Mouse (Mus musculus): ENCODE data around the gene Fam208b.

GRCm38 (mm10) chr13:3590789-3591188 lies 20.1 kb downstream of the Fam208b start:
- TF ChIP-seq CTCF (IDR thresholded peaks at IDR 0.05; ENCODE audit: low read depth) (peak; percentile 60), EP300 (optimal IDR thresholded peaks at IDR 0.05) (no peak)

Measured in stomach, postnatal 0 days (tissue).